Mouse (Mus musculus): ENCODE measurements around the gene Zfp316. TPM values are rescaled to one million over a fixed set of nuclear protein-coding genes. Genes with fewer than 3 reads are reported as not detected.

Zfp316 gene
- total and polyA plus RNA-seq, 3 experiments = 1.1 to 3.6 (median 2.0) TPM

DNA sequence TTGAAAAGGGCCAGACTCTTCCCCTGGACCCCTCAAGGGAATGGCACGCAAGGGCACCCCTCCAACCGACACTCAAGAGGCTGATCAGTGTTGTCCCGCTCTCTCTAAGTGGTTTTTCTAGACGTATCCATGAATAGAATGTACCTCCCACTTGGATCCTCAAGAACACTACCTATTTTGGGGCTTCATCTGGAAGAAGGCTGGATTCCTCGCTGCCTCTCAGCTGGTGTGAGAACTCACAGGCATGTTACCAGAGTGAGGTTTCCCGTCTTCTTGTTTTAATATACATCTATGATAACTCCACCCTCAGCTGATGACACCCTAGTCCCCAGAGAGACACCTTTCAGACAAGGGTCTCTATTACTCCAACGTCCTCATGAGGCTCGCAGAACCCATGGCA lies 8.2 kb downstream of the Zfp316 start:
- Histone ChIP-seq H3K4me1 (ENCODE audit: control insufficient read depth in 1 of 2, insufficient read depth in 2 of 2) (no peaks in the 10 kb centered on the region), H3K9ac (ENCODE audit: insufficient read depth, low read depth) (no peak overlapping the region), H3K79me2 (replicated peaks; ENCODE audit: control insufficient read depth, extremely low read depth, insufficient read depth, poor library complexity, severe bottlenecking) (no peaks in the 10 kb centered on the region), H3K27me3 (replicated peaks) (no peaks in the 10 kb centered on the region), H3K4me2 (ENCODE audit: insufficient read depth, low read depth, poor library complexity, severe bottlenecking) (no peak overlapping the region), H3K9me3 (replicated peaks; ENCODE audit: low read length) (no peaks in the 10 kb centered on the region), H3K4me3 (replicated peaks in 1 of 3; ENCODE audit: low read depth in 2 of 3, low read length in 2 of 3, poor library complexity in 1 of 3) (no peak overlapping the region), H3K36me3 (replicated peaks in 1 of 2; ENCODE audit: control insufficient read depth in 1 of 2, insufficient read depth in 1 of 2, low read length in 1 of 2) (peaks cover 8 to 65% of the 10 kb centered on the region in 2 experiments), H3K27ac (ENCODE audit: insufficient read depth, low read depth) (no peak overlapping the region)
- no peak for TF ChIP-seq IRF4 (IDR thresholded peaks at IDR 0.05; ENCODE audit: low read depth, low read length)
- DNase-seq (ENCODE audit: extremely low read depth) = no peak
- dilution Hi-C loops (cut with MboI; ENCODE audit: extremely low pct_ligation_motif_present, extremely low pct_unique_long_range_greater_than_20kb, low sequenced_read_pairs) (no loop called here), in situ Hi-C loops (cut with MboI; ENCODE audit: low pct_ligation_motif_present, low pct_unique_long_range_greater_than_20kb, low sequenced_read_pairs) (no loop called here)

DNA sequence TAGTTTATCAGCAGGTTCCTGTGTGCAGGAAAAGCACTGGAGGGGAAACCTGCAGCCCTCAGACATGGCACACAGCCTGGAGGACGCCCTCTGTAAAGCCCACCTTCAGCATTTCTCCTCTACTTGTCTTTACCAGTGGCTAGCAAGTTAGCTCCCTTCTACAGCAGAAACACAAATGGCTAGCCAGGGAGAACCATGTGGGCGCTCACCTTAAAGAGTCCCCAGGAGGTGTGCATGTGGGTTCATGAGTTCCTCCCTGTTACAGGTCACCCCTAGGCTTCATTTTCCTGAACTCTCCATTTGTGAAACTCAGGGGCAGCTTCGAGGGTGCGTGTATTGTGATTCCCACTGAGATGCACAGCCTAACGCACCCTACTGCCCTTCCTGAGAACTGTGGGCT lies 14.0 kb downstream of the Zfp316 start:
- no peak overlapping the region for H3K4me3 ChIP-seq (replicated peaks in 1 of 3; ENCODE audit: low read depth in 2 of 3, low read length in 2 of 3, poor library complexity in 1 of 3)
- dilution Hi-C loops (cut with MboI; ENCODE audit: extremely low pct_ligation_motif_present, extremely low pct_unique_long_range_greater_than_20kb, low sequenced_read_pairs) = no loop called here
- no peak overlapping the region for H3K27ac ChIP-seq (ENCODE audit: insufficient read depth, low read depth)
- no peak overlapping the region for H3K4me2 ChIP-seq (ENCODE audit: insufficient read depth, low read depth, poor library complexity, severe bottlenecking)
- peaks cover 29 to 84% of the 10 kb centered on the region in 2 experiments for H3K36me3 ChIP-seq (replicated peaks in 1 of 2; ENCODE audit: control insufficient read depth in 1 of 2, insufficient read depth in 1 of 2, low read length in 1 of 2)
- DNase-seq (ENCODE audit: extremely low read depth) = no peak
- no peaks in the 10 kb centered on the region for H3K4me1 ChIP-seq (ENCODE audit: control insufficient read depth in 1 of 2, insufficient read depth in 2 of 2)
- no peaks in the 10 kb centered on the region for H3K27me3 ChIP-seq (replicated peaks)
- TF ChIP-seq ELF1 (IDR thresholded peaks at IDR 0.05; ENCODE audit: low read depth, low read length) (no peak), POLR2AphosphoS2 (IDR thresholded peaks at IDR 0.05; ENCODE audit: low read depth, low read length) (no peak), E2F4 (IDR thresholded peaks at IDR 0.05; ENCODE audit: insufficient replicate concordance, low read depth, low read length) (no peak), HCFC1 (IDR thresholded peaks at IDR 0.05; ENCODE audit: low read depth, low read length) (no peak), ZMIZ1 (IDR thresholded peaks at IDR 0.05; ENCODE audit: low read depth, low read length) (no peak), GABPA (IDR thresholded peaks at IDR 0.05; ENCODE audit: insufficient replicate concordance, low read depth, low read length) (no peak), MYC (IDR thresholded peaks at IDR 0.05; ENCODE audit: low read depth, low read length) (no peak)
- H3K9ac ChIP-seq (ENCODE audit: insufficient read depth, low read depth) = no peak overlapping the region
- H3K79me2 ChIP-seq (replicated peaks; ENCODE audit: control insufficient read depth, extremely low read depth, insufficient read depth, poor library complexity, severe bottlenecking) = no peaks in the 10 kb centered on the region
- in situ Hi-C loops (cut with MboI; ENCODE audit: low pct_ligation_motif_present, low pct_unique_long_range_greater_than_20kb, low sequenced_read_pairs) = no loop called here
- H3K9me3 ChIP-seq (replicated peaks; ENCODE audit: low read length) = peaks cover 35% of the 10 kb centered on the region

DNA sequence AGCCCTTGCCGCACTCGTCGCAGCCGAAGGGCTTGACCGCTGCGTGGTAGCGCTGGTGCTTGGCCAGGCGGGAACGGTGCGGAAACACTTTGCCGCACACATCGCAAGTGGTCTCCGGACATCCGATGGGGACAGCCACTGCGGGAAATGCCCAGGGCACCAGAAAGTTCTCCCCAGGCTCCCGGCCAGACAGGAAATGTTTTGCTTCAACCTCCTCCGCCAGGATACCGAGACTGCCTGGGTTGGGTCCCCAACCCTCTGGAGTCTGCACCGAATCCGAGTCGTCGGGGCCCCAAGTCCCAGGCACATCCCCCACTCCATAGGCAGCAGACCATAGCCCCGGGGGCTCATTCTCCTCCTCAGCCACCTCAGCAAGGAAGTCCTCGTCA lies 14.7 kb downstream of the Zfp316 start:
- no peak overlapping the region for H3K27ac ChIP-seq (ENCODE audit: insufficient read depth, low read depth)
- H3K4me2 ChIP-seq (ENCODE audit: insufficient read depth, low read depth, poor library complexity, severe bottlenecking) = no peak overlapping the region
- dilution Hi-C loops (cut with MboI; ENCODE audit: extremely low pct_ligation_motif_present, extremely low pct_unique_long_range_greater_than_20kb, low sequenced_read_pairs) (no loop called here), in situ Hi-C loops (cut with MboI; ENCODE audit: low pct_ligation_motif_present, low pct_unique_long_range_greater_than_20kb, low sequenced_read_pairs) (no loop called here)
- TF ChIP-seq CTCF (conservative IDR thresholded peaks at IDR 0.05 in 1 of 2, IDR thresholded peaks at IDR 0.05 in 1 of 2; ENCODE audit: low read depth in 2 of 2, low read length in 2 of 2) = no peak
- no peak for TF ChIP-seq POLR2AphosphoS2 (IDR thresholded peaks at IDR 0.05; ENCODE audit: low read depth, low read length)
- no peak for TF ChIP-seq NELFE (IDR thresholded peaks at IDR 0.05; ENCODE audit: low read depth, low read length)
- TF ChIP-seq MAZ (IDR thresholded peaks at IDR 0.05; ENCODE audit: low read depth, low read length) = no peak
- TF ChIP-seq KAT2A (IDR thresholded peaks at IDR 0.05; ENCODE audit: insufficient replicate concordance, low read length) = no peak
- TF ChIP-seq MAX (IDR thresholded peaks at IDR 0.05; ENCODE audit: low read length) = no peak
- no peak for TF ChIP-seq EP300 (IDR thresholded peaks at IDR 0.05; ENCODE audit: low read length)
- TF ChIP-seq BHLHE40 (IDR thresholded peaks at IDR 0.05; ENCODE audit: low read depth, low read length) = no peak
- no peak for TF ChIP-seq MEF2A (IDR thresholded peaks at IDR 0.05; ENCODE audit: borderline replicate concordance, low read depth, low read length)
- no peak for TF ChIP-seq TBP (conservative IDR thresholded peaks at IDR 0.05; ENCODE audit: low read depth, low read length)
- TF ChIP-seq TCF12 (IDR thresholded peaks at IDR 0.05; ENCODE audit: low read depth, low read length) = no peak
- H3K4me3 ChIP-seq (replicated peaks in 1 of 3; ENCODE audit: low read depth in 2 of 3, low read length in 2 of 3, poor library complexity in 1 of 3) = no peak overlapping the region
- H3K4me1 ChIP-seq (ENCODE audit: control insufficient read depth in 1 of 2, insufficient read depth in 2 of 2) = no peaks in the 10 kb centered on the region
- H3K9ac ChIP-seq (ENCODE audit: insufficient read depth, low read depth) = no peak overlapping the region
- peaks cover 35% of the 10 kb centered on the region for H3K9me3 ChIP-seq (replicated peaks; ENCODE audit: low read length)
- no peak for DNase-seq (ENCODE audit: extremely low read depth)
- no peaks in the 10 kb centered on the region for H3K27me3 ChIP-seq (replicated peaks)
- H3K36me3 ChIP-seq (replicated peaks in 1 of 2; ENCODE audit: control insufficient read depth in 1 of 2, insufficient read depth in 1 of 2, low read length in 1 of 2) = peaks cover 29 to 80% of the 10 kb centered on the region in 2 experiments
- no peaks in the 10 kb centered on the region for H3K79me2 ChIP-seq (replicated peaks; ENCODE audit: control insufficient read depth, extremely low read depth, insufficient read depth, poor library complexity, severe bottlenecking)

Data from CH12.LX (cell line).